Mouse (Mus musculus): ENCODE measurements around the gene Mpp3. TPM values are rescaled to one million over a fixed set of nuclear protein-coding genes. Genes with fewer than 3 reads are reported as not detected.

The Mpp3 gene
- total RNA-seq, 2 experiments from 2014 or later: 94.6 to 98.8 TPM

GRCm38 (mm10) chr11:102024875-102025274 is 3.4 kb downstream of the Mpp3 start:
- no peak for DNase-seq (ENCODE audit: extremely low spot score in 1 of 2, low spot score in 2 of 2)
- intact Hi-C loops (cut with DNase I): no loop called here
- TF ChIP-seq CTCF (IDR thresholded peaks at IDR 0.05): no peak
- H3K4me3 ChIP-seq: peak overlapping the region; percentile 79
- peak overlapping the region; percentile 93 for H3K27ac ChIP-seq

- Histone ChIP-seq H3K4me3 (no peak overlapping the region), H3K27ac (peak overlapping the region; percentile 73)
- intact Hi-C loops (cut with DNase I): no loop called here
- DNase-seq (ENCODE audit: extremely low spot score in 1 of 2, low spot score in 2 of 2): no peak
- no peak for TF ChIP-seq CTCF (IDR thresholded peaks at IDR 0.05)
Observed at GRCm38 (mm10) chr11:102024084-102024758, 4.0 kb downstream of the Mpp3 start.

- peak; percentile 58 to 70 for DNase-seq (ENCODE audit: extremely low spot score in 1 of 2, low spot score in 2 of 2)
- H3K27ac ChIP-seq: peak overlapping the region; percentile 73; the same call in 1 of the 2 replicates
- no peak for TF ChIP-seq CTCF (IDR thresholded peaks at IDR 0.05)
- intact Hi-C loops (cut with DNase I): no loop called here
- H3K4me3 ChIP-seq: peak overlapping the region; percentile 13; the same call in 1 of the 2 replicates
Observed at GRCm38 (mm10) chr11:102023406-102023805, 4.9 kb downstream of the Mpp3 start.

- intact Hi-C loops (cut with DNase I): no loop called here
- TF ChIP-seq CTCF (IDR thresholded peaks at IDR 0.05): no peak
- Histone ChIP-seq H3K4me3 (no peak overlapping the region), H3K27ac (no peak overlapping the region)
- no peak for DNase-seq (ENCODE audit: extremely low spot score in 1 of 2, low spot score in 2 of 2)
Observed at GRCm38 (mm10) chr11:102021196-102021595, 7.1 kb downstream of the Mpp3 start.

GRCm38 (mm10) chr11:102019736-102020135 is 8.5 kb downstream of the Mpp3 start:
- H3K4me3 ChIP-seq: no peak overlapping the region
- no peak for TF ChIP-seq CTCF (IDR thresholded peaks at IDR 0.05)
- intact Hi-C loops (cut with DNase I): no loop called here
- no peak for DNase-seq (ENCODE audit: extremely low spot score in 1 of 2, low spot score in 2 of 2)
- H3K27ac ChIP-seq: no peak overlapping the region

- no peak for TF ChIP-seq CTCF (IDR thresholded peaks at IDR 0.05)
- no peak overlapping the region for H3K27ac ChIP-seq
- no peak for DNase-seq (ENCODE audit: extremely low spot score in 1 of 2, low spot score in 2 of 2)
- H3K4me3 ChIP-seq: no peak overlapping the region
- intact Hi-C loops (cut with DNase I): no loop called here
Observed at GRCm38 (mm10) chr11:102016136-102016535, 12.1 kb downstream of the Mpp3 start.

GRCm38 (mm10) chr11:102015472-102015871 is 12.8 kb downstream of the Mpp3 start:
- H3K27ac ChIP-seq: no peak overlapping the region
- intact Hi-C loops (cut with DNase I): no loop called here
- DNase-seq (ENCODE audit: extremely low spot score in 1 of 2, low spot score in 2 of 2): no peak
- H3K4me3 ChIP-seq: no peak overlapping the region
- TF ChIP-seq CTCF (IDR thresholded peaks at IDR 0.05): no peak

GRCm38 (mm10) chr11:102013201-102013600 is 15.1 kb downstream of the Mpp3 start:
- TF ChIP-seq CTCF (IDR thresholded peaks at IDR 0.05): no peak
- DNase-seq (ENCODE audit: extremely low spot score in 1 of 2, low spot score in 2 of 2): no peak
- no peak overlapping the region for H3K4me3 ChIP-seq
- H3K27ac ChIP-seq: no peak overlapping the region
- intact Hi-C loops (cut with DNase I): no loop called here

GRCm38 (mm10) chr11:102011510-102011909 is 16.8 kb downstream of the Mpp3 start:
- TF ChIP-seq CTCF (IDR thresholded peaks at IDR 0.05): no peak
- DNase-seq (ENCODE audit: extremely low spot score in 1 of 2, low spot score in 2 of 2): no peak
- Histone ChIP-seq H3K4me3 (no peak overlapping the region), H3K27ac (no peak overlapping the region)
- intact Hi-C loops (cut with DNase I): no loop called here

GRCm38 (mm10) chr11:102010140-102010539 is 18.1 kb downstream of the Mpp3 start:
- intact Hi-C loops (cut with DNase I): no loop called here
- DNase-seq (ENCODE audit: extremely low spot score in 1 of 2, low spot score in 2 of 2): no peak
- no peak for TF ChIP-seq CTCF (IDR thresholded peaks at IDR 0.05)

GRCm38 (mm10) chr11:102008954-102009637 is 19.2 kb downstream of the Mpp3 start:
- Histone ChIP-seq H3K27ac (no peak overlapping the region; the same call in 1 of the 2 replicates), H3K4me3 (no peak overlapping the region)
- no peak for TF ChIP-seq CTCF (IDR thresholded peaks at IDR 0.05)
- intact Hi-C loops (cut with DNase I): no loop called here
- no peak for DNase-seq (ENCODE audit: extremely low spot score in 1 of 2, low spot score in 2 of 2)

More at GRCm38 (mm10) chr11:102010140-102010539, 18.1 kb downstream of the Mpp3 start:
- Histone ChIP-seq H3K27ac (peak overlapping the region; percentile 70), H3K4me3 (no peak overlapping the region)

GRCm38 (mm10) chr11:102008372-102008771 is 19.9 kb downstream of the Mpp3 start:
- DNase-seq (ENCODE audit: extremely low spot score in 1 of 2, low spot score in 2 of 2): no peak
- no peak for TF ChIP-seq CTCF (IDR thresholded peaks at IDR 0.05)

More at GRCm38 (mm10) chr11:102008372-102008771, 19.9 kb downstream of the Mpp3 start:
- H3K4me3 ChIP-seq: no peak overlapping the region
- intact Hi-C loops (cut with DNase I): no loop called here
- H3K27ac ChIP-seq: no peak overlapping the region
